Mouse (Mus musculus) thymus, adult 18-20 months (tissue): ENCODE measurements around the gene Hpca.

ENCODE experiments used
- DNase-seq, 2 experiments: peaks; one replicate each; pipeline ENCODE4 v3.0.0; 2022; ENCODE audit warnings: mixed read lengths in 2 of 2

Hpca gene

GRCm38 (mm10) chr4:129121569-129122086 lies at the start of gene Hpca:
Gene Hpca (minus strand): TSS chr4:129122036.
- DNase-seq: no peak

- DNase-seq: no peak
These were observed 39.9 kb upstream of the Hpca start for GRCm38 (mm10) chr4:129161581-129162255.

GRCm38 (mm10) chr4:129161076-129161475 lies 39.2 kb upstream of the Hpca start:
- no peak for DNase-seq

GRCm38 (mm10) chr4:129158549-129158948 lies 36.7 kb upstream of the Hpca start:
- no peak for DNase-seq

- DNase-seq: no peak
These were observed 35.7 kb upstream of the Hpca start for GRCm38 (mm10) chr4:129157541-129157940.

GRCm38 (mm10) chr4:129151276-129151811 lies 29.5 kb upstream of the Hpca start:
- no peak for DNase-seq

- no peak for DNase-seq
These were observed 27.5 kb upstream of the Hpca start for GRCm38 (mm10) chr4:129149321-129149720.

- DNase-seq: no peak
These were observed 25.8 kb upstream of the Hpca start for GRCm38 (mm10) chr4:129147552-129148103.

GRCm38 (mm10) chr4:129146392-129146791 lies 24.6 kb upstream of the Hpca start:
- no peak for DNase-seq

- no peak for DNase-seq
These were observed 24.1 kb upstream of the Hpca start for GRCm38 (mm10) chr4:129145943-129146342.

GRCm38 (mm10) chr4:129145411-129145810 lies 23.6 kb upstream of the Hpca start:
- DNase-seq: no peak

GRCm38 (mm10) chr4:129144401-129145367 lies 22.8 kb upstream of the Hpca start:
- no peak for DNase-seq

- DNase-seq: no peak
These were observed 21.7 kb upstream of the Hpca start for GRCm38 (mm10) chr4:129143509-129143908.

- no peak for DNase-seq
These were observed 20.7 kb upstream of the Hpca start for GRCm38 (mm10) chr4:129142439-129143045.

GRCm38 (mm10) chr4:129141560-129142438 lies 20.0 kb upstream of the Hpca start:
- no peak for DNase-seq

- no peak for DNase-seq
These were observed 19.0 kb upstream of the Hpca start for GRCm38 (mm10) chr4:129140808-129141207.

GRCm38 (mm10) chr4:129139642-129140041 lies 17.8 kb upstream of the Hpca start:
- no peak for DNase-seq

- DNase-seq: no peak
These were observed 15.8 kb upstream of the Hpca start for GRCm38 (mm10) chr4:129137392-129138321.

GRCm38 (mm10) chr4:129136579-129137391 lies 14.9 kb upstream of the Hpca start, which contains the start of gene Fndc5:
Gene Fndc5 (plus strand): TSS chr4:129136999.
- no peak for DNase-seq
